Mouse (Mus musculus): ENCODE measurements around the gene D330045A20Rik. TPM values are rescaled to one million over a fixed set of nuclear protein-coding genes. Genes with fewer than 3 reads are reported as not detected.

The D330045A20Rik gene
- polyA plus RNA-seq, 1 experiment from 2014 or later: 3.8 TPM

- 73% methylated on average over 5 of the region's 5 CpGs for WGBS
- Histone ChIP-seq H3K9me3 (ENCODE audit: control insufficient read depth, low read length) (no peaks in the 10 kb centered on the region), H3K27ac (ENCODE audit: low read depth, low read length) (no peak overlapping the region), H3K9ac (ENCODE audit: low read length) (no peak overlapping the region), H3K36me3 (ENCODE audit: control insufficient read depth, insufficient read depth, low read length) (no peaks in the 10 kb centered on the region), H3K4me3 (ENCODE audit: low read depth, low read length) (no peak overlapping the region), H3K27me3 (ENCODE audit: control insufficient read depth, insufficient read depth, low read length) (no peaks in the 10 kb centered on the region), H3K4me1 (ENCODE audit: control insufficient read depth, insufficient read depth, low read length) (no peaks in the 10 kb centered on the region), H3K4me2 (no peak overlapping the region)
- ATAC-seq (ENCODE audit: low FRiP score) (no peak), DNase-seq (ENCODE audit: low spot score, missing footprints) (no peak)
Measured at GRCm38 (mm10) chrX:139524303-139525091, 44.3 kb downstream of the D330045A20Rik start.

- H3K4me1 ChIP-seq (ENCODE audit: control insufficient read depth, insufficient read depth, low read length): no peaks in the 10 kb centered on the region
- no peak overlapping the region for H3K27ac ChIP-seq (ENCODE audit: low read depth, low read length)
- DNase-seq (ENCODE audit: low spot score, missing footprints): no peak
- no peaks in the 10 kb centered on the region for H3K36me3 ChIP-seq (ENCODE audit: control insufficient read depth, insufficient read depth, low read length)
- no peak overlapping the region for H3K4me3 ChIP-seq (ENCODE audit: low read depth, low read length)
- H3K4me2 ChIP-seq: no peak overlapping the region
- H3K9ac ChIP-seq (ENCODE audit: low read length): no peak overlapping the region
- no peaks in the 10 kb centered on the region for H3K27me3 ChIP-seq (ENCODE audit: control insufficient read depth, insufficient read depth, low read length)
- no peak for ATAC-seq (ENCODE audit: low FRiP score)
- 93% methylated on average over 2 of the region's 2 CpGs for WGBS
- H3K9me3 ChIP-seq (ENCODE audit: control insufficient read depth, low read length): no peaks in the 10 kb centered on the region
Measured at GRCm38 (mm10) chrX:139525724-139526123, 45.6 kb downstream of the D330045A20Rik start.

GRCm38 (mm10) chrX:139526984-139527383 is 46.8 kb downstream of the D330045A20Rik start:
- H3K4me3 ChIP-seq (ENCODE audit: low read depth, low read length): no peak overlapping the region
- H3K9me3 ChIP-seq (ENCODE audit: control insufficient read depth, low read length): no peaks in the 10 kb centered on the region
- no peak overlapping the region for H3K27ac ChIP-seq (ENCODE audit: low read depth, low read length)
- H3K4me1 ChIP-seq (ENCODE audit: control insufficient read depth, insufficient read depth, low read length): no peaks in the 10 kb centered on the region
- DNase-seq (ENCODE audit: low spot score, missing footprints): no peak
- no peaks in the 10 kb centered on the region for H3K36me3 ChIP-seq (ENCODE audit: control insufficient read depth, insufficient read depth, low read length)
- no peaks in the 10 kb centered on the region for H3K27me3 ChIP-seq (ENCODE audit: control insufficient read depth, insufficient read depth, low read length)
- ATAC-seq (ENCODE audit: low FRiP score): no peak
- H3K4me2 ChIP-seq: no peak overlapping the region
- H3K9ac ChIP-seq (ENCODE audit: low read length): no peak overlapping the region
- 90% methylated on average over 4 of the region's 4 CpGs for WGBS

- Histone ChIP-seq H3K4me1 (ENCODE audit: control insufficient read depth, insufficient read depth, low read length) (no peaks in the 10 kb centered on the region), H3K27ac (ENCODE audit: low read depth, low read length) (no peak overlapping the region), H3K4me3 (ENCODE audit: low read depth, low read length) (no peak overlapping the region), H3K9ac (ENCODE audit: low read length) (no peak overlapping the region), H3K9me3 (ENCODE audit: control insufficient read depth, low read length) (no peaks in the 10 kb centered on the region), H3K27me3 (ENCODE audit: control insufficient read depth, insufficient read depth, low read length) (no peaks in the 10 kb centered on the region), H3K4me2 (no peak overlapping the region), H3K36me3 (ENCODE audit: control insufficient read depth, insufficient read depth, low read length) (no peaks in the 10 kb centered on the region)
- DNase-seq (ENCODE audit: low spot score, missing footprints) (no peak), ATAC-seq (ENCODE audit: low FRiP score) (no peak)
Measured at GRCm38 (mm10) chrX:139529678-139530077, 49.5 kb downstream of the D330045A20Rik start.

GRCm38 (mm10) chrX:139532293-139532692 is 52.1 kb downstream of the D330045A20Rik start:
- H3K27ac ChIP-seq (ENCODE audit: low read depth, low read length): no peak overlapping the region
- no peaks in the 10 kb centered on the region for H3K9me3 ChIP-seq (ENCODE audit: control insufficient read depth, low read length)
- WGBS: 74% methylated on average over 4 of the region's 4 CpGs
- no peaks in the 10 kb centered on the region for H3K27me3 ChIP-seq (ENCODE audit: control insufficient read depth, insufficient read depth, low read length)
- no peak for ATAC-seq (ENCODE audit: low FRiP score)
- no peak for DNase-seq (ENCODE audit: low spot score, missing footprints)
- H3K4me1 ChIP-seq (ENCODE audit: control insufficient read depth, insufficient read depth, low read length): no peaks in the 10 kb centered on the region
- no peak overlapping the region for H3K4me3 ChIP-seq (ENCODE audit: low read depth, low read length)
- no peaks in the 10 kb centered on the region for H3K36me3 ChIP-seq (ENCODE audit: control insufficient read depth, insufficient read depth, low read length)
- no peak overlapping the region for H3K4me2 ChIP-seq
- no peak overlapping the region for H3K9ac ChIP-seq (ENCODE audit: low read length)

- no peak for DNase-seq (ENCODE audit: low spot score, missing footprints)
- no peaks in the 10 kb centered on the region for H3K9me3 ChIP-seq (ENCODE audit: control insufficient read depth, low read length)
- WGBS: 78% methylated on average over 5 of the region's 5 CpGs
Measured at GRCm38 (mm10) chrX:139537641-139538397, 57.7 kb downstream of the D330045A20Rik start.

GRCm38 (mm10) chrX:139543726-139544125 is 63.6 kb downstream of the D330045A20Rik start:
- no peak overlapping the region for H3K9ac ChIP-seq (ENCODE audit: low read length)
- ATAC-seq (ENCODE audit: low FRiP score) (no peak), DNase-seq (ENCODE audit: low spot score, missing footprints) (no peak)
- no peaks in the 10 kb centered on the region for H3K4me1 ChIP-seq (ENCODE audit: control insufficient read depth, insufficient read depth, low read length)
- H3K9me3 ChIP-seq (ENCODE audit: control insufficient read depth, low read length): no peaks in the 10 kb centered on the region
- 89% methylated on average over 7 of the region's 7 CpGs for WGBS
- H3K4me3 ChIP-seq (ENCODE audit: low read depth, low read length): no peak overlapping the region
- H3K4me2 ChIP-seq: no peak overlapping the region
- no peaks in the 10 kb centered on the region; the same call in 1 of the 2 replicates for H3K27me3 ChIP-seq (ENCODE audit: control insufficient read depth, insufficient read depth, low read length)
- H3K36me3 ChIP-seq (ENCODE audit: control insufficient read depth, insufficient read depth, low read length): no peaks in the 10 kb centered on the region
- no peak overlapping the region for H3K27ac ChIP-seq (ENCODE audit: low read depth, low read length)

More at GRCm38 (mm10) chrX:139537641-139538397, 57.7 kb downstream of the D330045A20Rik start:
- no peak overlapping the region for H3K4me2 ChIP-seq
- H3K4me1 ChIP-seq (ENCODE audit: control insufficient read depth, insufficient read depth, low read length): no peaks in the 10 kb centered on the region
- H3K27ac ChIP-seq (ENCODE audit: low read depth, low read length): no peak overlapping the region
- H3K27me3 ChIP-seq (ENCODE audit: control insufficient read depth, insufficient read depth, low read length): no peaks in the 10 kb centered on the region; the same call in 1 of the 2 replicates
- no peak overlapping the region for H3K9ac ChIP-seq (ENCODE audit: low read length)
- H3K4me3 ChIP-seq (ENCODE audit: low read depth, low read length): no peak overlapping the region
- ATAC-seq (ENCODE audit: low FRiP score): no peak
- H3K36me3 ChIP-seq (ENCODE audit: control insufficient read depth, insufficient read depth, low read length): no peaks in the 10 kb centered on the region

GRCm38 (mm10) chrX:139550456-139550855 is 70.3 kb downstream of the D330045A20Rik start:
- DNase-seq (ENCODE audit: low spot score, missing footprints): no peak
- Histone ChIP-seq H3K4me1 (ENCODE audit: control insufficient read depth, insufficient read depth, low read length) (no peaks in the 10 kb centered on the region), H3K9ac (ENCODE audit: low read length) (no peak overlapping the region), H3K27ac (ENCODE audit: low read depth, low read length) (no peak overlapping the region), H3K9me3 (ENCODE audit: control insufficient read depth, low read length) (no peaks in the 10 kb centered on the region), H3K36me3 (ENCODE audit: control insufficient read depth, insufficient read depth, low read length) (no peaks in the 10 kb centered on the region), H3K27me3 (ENCODE audit: control insufficient read depth, insufficient read depth, low read length) (no peaks in the 10 kb centered on the region; the same call in none of the 2 replicates), H3K4me3 (ENCODE audit: low read depth, low read length) (no peak overlapping the region), H3K4me2 (no peak overlapping the region)
- 84% methylated on average over 5 of the region's 5 CpGs for WGBS
- no peak for ATAC-seq (ENCODE audit: low FRiP score)

GRCm38 (mm10) chrX:139552090-139552489 is 71.9 kb downstream of the D330045A20Rik start:
- H3K4me1 ChIP-seq (ENCODE audit: control insufficient read depth, insufficient read depth, low read length): no peaks in the 10 kb centered on the region
- 83% methylated on average over 2 of the region's 2 CpGs for WGBS
- H3K27me3 ChIP-seq (ENCODE audit: control insufficient read depth, insufficient read depth, low read length): no peaks in the 10 kb centered on the region; the same call in none of the 2 replicates
- H3K27ac ChIP-seq (ENCODE audit: low read depth, low read length): no peak overlapping the region
- no peak overlapping the region for H3K4me3 ChIP-seq (ENCODE audit: low read depth, low read length)
- H3K4me2 ChIP-seq: no peak overlapping the region
- no peak overlapping the region for H3K9ac ChIP-seq (ENCODE audit: low read length)
- ATAC-seq (ENCODE audit: low FRiP score): no peak
- H3K36me3 ChIP-seq (ENCODE audit: control insufficient read depth, insufficient read depth, low read length): no peaks in the 10 kb centered on the region
- DNase-seq (ENCODE audit: low spot score, missing footprints): no peak
- no peaks in the 10 kb centered on the region for H3K9me3 ChIP-seq (ENCODE audit: control insufficient read depth, low read length)
